Mouse (Mus musculus) olfactory bulb, adult 2 months (tissue): ENCODE measurements around the gene Olfml3.

ENCODE experiments used
- CTCF ChIP-seq: fragments of 200-500 bp; IDR thresholded peaks from 2 replicates; pipeline ENCODE4 v1.5.1; 2012; ENCODE audit warnings: low read depth, mild to moderate bottlenecking, low read length, moderate library complexity; ENCODE audit not compliant: insufficient read depth
- POLR2A ChIP-seq: fragments of 200-500 bp; IDR thresholded peaks from 2 replicates; pipeline ENCODE4 v1.6.1; 2012; ENCODE audit warnings: mild to moderate bottlenecking, low read depth, low read length, moderate library complexity; ENCODE audit not compliant: insufficient read depth

DNA sequence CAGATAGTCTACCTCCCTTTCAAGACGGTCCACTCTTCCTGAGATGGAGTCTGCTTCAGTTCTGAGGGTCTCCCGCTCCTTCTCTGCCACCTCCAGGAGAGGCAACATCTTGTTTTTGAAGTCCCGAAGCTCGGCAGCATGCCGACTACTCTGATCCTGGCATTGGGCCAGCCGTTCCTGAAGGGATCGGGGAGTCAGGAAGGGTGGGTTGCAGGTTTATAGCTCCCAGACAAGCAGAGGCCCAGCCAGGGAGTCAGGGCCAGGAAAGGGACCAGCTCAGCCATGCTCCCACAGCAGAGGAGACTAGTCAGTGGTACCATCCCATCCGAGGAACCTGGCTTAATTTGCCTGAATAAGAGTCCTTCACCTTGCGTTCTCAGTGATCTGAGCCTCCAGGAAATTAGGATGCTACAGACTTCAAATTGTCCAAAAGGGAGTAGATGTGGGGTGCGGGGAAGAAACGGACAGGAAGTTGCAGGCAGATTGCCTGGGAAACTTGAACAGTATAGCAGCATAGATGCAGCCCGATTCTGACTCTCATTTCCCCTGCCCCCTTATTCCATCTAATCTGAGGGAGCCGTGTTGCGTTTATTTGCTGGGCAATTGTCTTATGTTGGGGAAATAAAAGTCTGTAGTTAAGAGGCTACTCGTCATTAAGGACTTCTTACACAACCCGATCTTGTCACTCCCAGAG lies 593 bp downstream of the Olfml3 start:
- TF ChIP-seq CTCF (no peak), POLR2A (no peak)
